Mouse (Mus musculus) macrophage (primary cell): Measurements from ENCODE around the gene Gdf9. TPM values are rescaled to one million over a fixed set of nuclear protein-coding genes. Genes with fewer than 3 reads are reported as not detected.
"Not testable (repeated sequence)": the region's sequence is repeated elsewhere in the genome, so short reads cannot be mapped to it uniquely, and the experiment has no call there.

Experiments used
- H3K27ac ChIP-seq: fragments of 350-480 bp; formaldehyde crosslinking; 2 replicates; pipeline ENCODE4 v1.9.0; 2021
- H3K36me3 ChIP-seq: fragments of 350-480 bp; formaldehyde crosslinking; 2 replicates; pipeline ENCODE4 v1.9.0; 2021; ENCODE audit errors: inconsistent target
- H3K4me3 ChIP-seq: fragments of 350-480 bp; formaldehyde crosslinking; 2 replicates; pipeline ENCODE4 v1.9.0; 2021; ENCODE audit errors: inconsistent target
- H3K79me2 ChIP-seq: fragments of 350-480 bp; formaldehyde crosslinking; 2 replicates; pipeline ENCODE4 v1.9.0; 2021; ENCODE audit errors: inconsistent target
- WGBS: methylation state at CpG from one replicate; pipeline ENCODE4 v1.1.7; 2026; ENCODE audit warnings: inconsistent platforms; ENCODE audit not compliant: missing documents; 5-methylcytosine and 5-hydroxymethylcytosine counted together
- polyA plus RNA-seq: library from polyadenylated mRNA; stranded (reverse); fragments of 250-400 nt; gene quantifications from 3 replicates; pipeline ENCODE4 v1.2.4, GENCODE M21; 2018; ENCODE audit warnings: inconsistent platforms
- total RNA-seq, 78 experiments: library from RNA; depleted of rRNA; stranded (reverse); fragments of 250-400 nt; gene quantifications; 1 replicate in 9 of 78; 2 replicates in 24 of 78; 3 replicates in 43 of 78; 4 replicates in 2 of 78; pipeline ENCODE4 v1.2.4; 2018; ENCODE audit warnings: inconsistent platforms in 56 of 78

Gene Gdf9
- 1 to 10 TPM in 16 of 26 experiments, under 1 TPM in 4, not detected in 6; 0.38 to 4.0 (median 1.7) TPM for total RNA-seq (2018; cell fraction: chromatin; rRNA removed)
- 1 to 10 TPM in 16 of 26 experiments, under 1 TPM in 10; 0.14 to 2.0 (median 1.2) TPM for total RNA-seq (2018; cell fraction: cytosol; rRNA removed)
- 1 to 10 TPM in 17 of 26 experiments, under 1 TPM in 7, not detected in 2; 0.35 to 5.9 (median 2.2) TPM for total RNA-seq (2018; cell fraction: nucleus; rRNA removed)
- polyA plus RNA-seq, result 1.1 to 2.2 TPM (median 1.7 TPM) in 3 replicates

DNA sequence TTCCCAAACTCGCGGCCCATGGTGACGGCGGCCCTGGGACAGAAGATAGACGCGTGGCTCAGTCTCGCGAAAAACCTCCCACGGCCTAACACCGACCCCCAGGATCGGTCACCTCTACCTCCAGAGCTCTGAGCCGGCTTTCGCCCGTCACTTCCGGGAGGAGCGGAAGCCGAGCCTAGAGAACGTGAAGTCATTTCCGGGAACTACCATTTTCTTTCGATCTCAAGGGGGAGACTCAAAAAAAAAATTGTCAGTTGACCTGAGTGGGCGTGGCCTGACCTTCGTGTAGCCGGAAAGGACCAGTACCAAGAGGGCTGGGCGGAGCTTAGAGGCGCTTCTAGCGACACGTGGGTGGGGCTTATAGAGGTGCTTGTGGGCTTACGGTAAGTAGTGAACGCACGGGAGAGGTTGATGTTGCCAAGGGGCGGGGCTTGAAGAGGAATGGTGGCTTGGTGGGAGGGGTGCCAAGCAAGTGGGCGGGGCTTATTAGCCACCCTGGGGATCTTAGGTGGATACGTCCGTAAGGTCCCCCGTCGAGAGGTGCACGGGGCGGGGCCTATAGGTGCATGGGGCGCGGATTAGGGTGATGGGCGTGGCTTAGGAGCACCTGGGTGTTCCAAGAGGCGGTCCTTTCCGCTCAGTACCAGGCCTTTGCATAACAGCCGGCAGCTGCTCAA lies at the start of gene Gdf9, which contains the start of gene Uqcrq:
Gdf9 (plus strand) TSS at position 354 of the 677 bp plus-strand sequence.
Uqcrq (minus strand) TSS at position 162 of the 677 bp plus-strand sequence.
- WGBS, result under 1% methylated on average over 43 of the region's 44 CpGs
- H3K27ac ChIP-seq, result peak within 1 kb of the TSS; percentile 67
- H3K79me2 ChIP-seq, result peaks cover 13% of the 10 kb centered on the region
- H3K4me3 ChIP-seq, result peak within 1 kb of the TSS; percentile 71
- peaks cover 13% of the 10 kb centered on the region for H3K36me3 ChIP-seq

DNA sequence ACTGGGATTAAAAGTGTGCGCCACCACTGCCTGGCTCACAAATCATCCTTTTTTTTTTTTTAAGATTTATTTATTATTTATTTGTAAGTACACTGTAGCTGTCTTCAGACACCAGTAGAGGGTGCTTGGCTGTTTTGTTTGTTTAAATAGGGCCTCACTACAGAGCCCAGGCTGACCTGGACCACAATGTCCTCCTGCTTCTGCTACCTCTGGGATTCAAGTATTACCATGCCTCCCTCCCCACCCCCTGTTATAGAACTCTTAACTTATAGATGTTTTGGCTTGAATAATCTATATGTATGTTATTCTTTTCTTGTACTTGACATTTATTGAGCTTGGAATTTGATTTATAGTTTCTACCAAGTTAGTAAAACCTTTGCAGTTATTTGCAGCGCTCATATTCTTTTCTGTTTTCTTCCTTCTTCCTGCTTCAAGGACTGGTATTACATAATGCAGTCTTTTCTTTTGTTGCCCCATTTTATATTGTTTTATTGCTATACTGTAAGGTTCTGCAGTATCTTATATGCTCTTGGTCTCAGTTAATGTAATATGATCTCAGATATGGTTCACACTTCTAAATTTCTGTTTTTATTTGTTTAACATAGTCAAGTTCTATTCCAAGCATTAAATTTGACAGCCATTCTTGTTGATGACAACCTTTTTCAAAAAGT lies 46.9 kb upstream of the Gdf9 start:
- Histone ChIP-seq H3K79me2 (peaks cover 82% of the 10 kb centered on the region), H3K4me3 (no peak overlapping the region), H3K27ac (no peak overlapping the region), H3K36me3 (peaks cover 50% of the 10 kb centered on the region)
- WGBS, result 100% methylated on average over 1 of the region's 2 CpGs

DNA sequence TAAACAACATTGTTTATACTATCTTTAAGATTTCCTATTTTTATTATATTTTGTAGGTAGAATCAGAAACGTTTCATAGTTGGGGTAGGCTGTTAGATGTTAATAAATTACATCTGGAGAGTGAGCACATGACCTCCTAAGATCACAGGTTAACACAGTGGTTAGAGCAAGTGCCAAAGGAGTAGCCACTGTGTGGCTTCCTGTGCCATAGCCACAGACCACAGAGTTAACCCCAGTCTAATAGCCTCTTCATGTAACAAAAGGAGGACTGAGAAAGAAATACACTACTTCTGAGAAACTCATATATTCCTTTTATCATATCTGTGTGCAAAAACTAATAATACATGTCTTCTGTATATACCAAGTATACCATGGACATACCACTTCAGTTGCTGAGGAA lies 37.0 kb upstream of the Gdf9 start:
- Histone ChIP-seq H3K36me3 (peaks cover 51% of the 10 kb centered on the region), H3K4me3 (no peak overlapping the region), H3K79me2 (no peaks in the 10 kb centered on the region; the same call in 1 of the 2 replicates), H3K27ac (no peak overlapping the region)
- 20% methylated on average over 1 of the region's 1 CpGs for WGBS

DNA sequence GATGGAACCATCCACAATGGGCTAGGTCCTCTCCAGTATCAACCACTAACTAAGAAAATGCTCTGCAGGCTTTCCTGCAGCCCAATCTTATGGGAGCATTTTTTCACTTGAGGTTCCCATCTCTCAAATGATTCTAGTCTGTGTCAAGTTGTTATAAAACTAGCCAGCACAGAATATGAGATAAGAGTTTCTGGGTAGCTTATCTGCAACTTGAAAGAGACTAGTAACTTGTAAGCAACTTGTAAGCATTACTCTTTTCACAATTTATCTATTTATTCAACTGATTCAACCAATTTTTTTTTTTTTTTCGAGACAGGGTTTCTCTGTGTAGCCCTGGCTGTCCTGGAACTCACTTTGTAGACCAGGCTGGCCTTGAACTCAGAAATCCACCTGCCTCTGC lies 27.2 kb upstream of the Gdf9 start:
- WGBS, result no CpG with 5 or more reads among the region's 1 CpGs
- H3K36me3 ChIP-seq, result peaks cover 88% of the 10 kb centered on the region

DNA sequence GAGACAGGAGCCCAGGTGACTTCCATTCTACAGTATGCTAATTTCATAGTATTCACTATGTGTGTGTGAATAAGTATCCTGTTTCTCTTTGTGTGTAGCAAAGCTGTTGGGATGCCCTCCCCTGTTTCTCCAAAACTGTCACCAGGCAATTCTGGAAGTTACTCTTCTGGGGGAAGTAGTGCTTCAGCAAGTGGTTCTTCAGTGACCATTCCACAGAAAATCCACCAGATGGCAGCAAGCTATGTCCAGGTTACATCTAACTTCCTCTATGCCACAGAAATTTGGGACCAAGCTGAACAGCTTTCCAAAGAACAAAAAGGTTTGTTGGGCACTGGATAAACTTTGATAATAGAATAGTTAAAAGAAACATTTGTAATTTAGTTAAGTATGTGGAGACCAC lies 19.1 kb upstream of the Gdf9 start:
- no peak overlapping the region for H3K4me3 ChIP-seq
- no peak overlapping the region for H3K27ac ChIP-seq
- H3K79me2 ChIP-seq, result no peaks in the 10 kb centered on the region
- peaks cover 81% of the 10 kb centered on the region for H3K36me3 ChIP-seq

More for the DNA sequence above, 27.2 kb upstream of the Gdf9 start:
- Histone ChIP-seq H3K79me2 (peaks cover 5% of the 10 kb centered on the region; the same call in 1 of the 2 replicates), H3K27ac (no peak overlapping the region), H3K4me3 (no peak overlapping the region)

DNA sequence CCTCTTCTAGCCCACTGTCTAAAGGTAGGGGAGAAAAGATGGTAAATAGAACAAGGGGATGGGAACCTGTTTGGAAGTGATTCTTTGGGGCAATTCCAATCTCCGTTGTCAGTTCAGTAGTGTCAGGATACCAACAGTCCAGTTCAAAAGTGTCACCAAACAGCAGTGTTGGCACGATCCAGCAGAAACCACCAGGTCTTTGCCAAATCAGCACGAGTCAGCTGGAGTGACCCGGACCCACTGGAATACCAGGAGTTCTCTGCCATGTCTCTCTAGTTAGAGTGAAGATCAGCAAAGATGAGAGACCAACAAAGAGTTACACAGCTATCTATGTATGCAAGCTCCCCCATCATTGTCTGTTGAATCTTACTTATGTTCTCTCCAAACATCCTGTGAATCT lies 17.0 kb upstream of the Gdf9 start:
- no peak overlapping the region for H3K27ac ChIP-seq
- WGBS, result 96% methylated on average over 4 of the region's 4 CpGs
- H3K79me2 ChIP-seq, result no peaks in the 10 kb centered on the region
- no peak overlapping the region for H3K4me3 ChIP-seq
- H3K36me3 ChIP-seq, result peaks cover 83% of the 10 kb centered on the region

DNA sequence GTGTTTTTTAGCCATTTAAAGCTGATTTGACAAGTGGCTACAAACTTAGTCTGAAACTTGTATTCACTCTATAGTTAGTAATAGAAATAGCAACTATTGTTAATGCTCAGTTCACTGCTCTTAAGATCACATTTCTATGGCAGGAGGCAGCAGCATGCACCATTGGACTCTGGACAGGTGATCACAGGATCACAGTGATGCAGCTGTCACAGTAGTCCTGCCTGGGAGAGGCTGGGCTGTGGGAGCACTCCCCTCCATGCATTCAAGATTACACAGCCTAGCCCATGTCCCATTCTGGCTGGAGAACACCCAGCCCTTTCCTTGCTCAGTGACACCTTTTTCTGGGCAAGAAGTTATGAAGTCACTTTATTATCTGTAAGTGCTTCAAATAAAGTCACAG lies 12.8 kb upstream of the Gdf9 start:
- no peak overlapping the region for H3K4me3 ChIP-seq
- H3K27ac ChIP-seq, result no peak overlapping the region
- H3K36me3 ChIP-seq, result peaks cover 68% of the 10 kb centered on the region
- no peaks in the 10 kb centered on the region for H3K79me2 ChIP-seq

DNA sequence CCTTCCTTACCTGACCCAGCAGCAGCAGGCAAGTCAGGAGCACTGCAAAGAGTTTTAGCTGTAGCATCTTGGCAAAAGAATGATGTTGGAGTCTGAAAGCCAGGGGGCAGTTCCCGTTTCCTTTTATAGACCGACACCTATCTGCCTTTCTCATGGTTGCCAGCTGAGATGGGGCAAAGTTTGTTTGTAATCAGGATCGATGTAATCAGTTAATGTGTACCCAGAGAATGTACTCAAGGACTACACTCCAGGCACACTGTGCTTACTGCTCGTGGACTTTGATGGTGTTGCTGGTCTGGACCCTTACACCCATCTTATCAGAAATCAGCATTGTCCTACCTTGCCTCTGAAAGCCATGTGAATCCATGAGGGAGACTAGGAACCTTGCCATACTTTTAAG lies 7.8 kb upstream of the Gdf9 start, which contains the start of gene Leap2:
Leap2 (minus strand) TSS at position 135 of the 400 bp plus-strand sequence.
- WGBS, result 85% methylated on average over 4 of the region's 4 CpGs

DNA sequence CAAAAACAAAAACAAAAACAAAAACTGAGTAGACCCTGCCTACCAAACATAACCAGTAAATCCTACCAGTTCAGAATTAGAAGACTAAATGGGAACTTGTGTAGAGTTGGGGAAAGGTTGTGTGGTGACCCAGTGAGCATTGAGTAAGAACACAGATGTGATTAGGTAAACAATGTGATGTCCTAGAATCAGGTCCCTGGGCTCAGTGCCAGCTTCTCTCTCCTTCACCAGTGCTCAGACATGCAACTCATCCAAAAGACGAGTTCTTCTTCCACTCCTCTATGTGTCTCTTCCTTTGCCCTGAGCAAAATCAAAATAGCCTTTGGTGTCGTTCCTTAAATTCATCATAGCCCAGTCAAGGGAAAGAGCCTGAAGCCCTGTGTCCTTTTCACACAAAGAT lies 6.0 kb upstream of the Gdf9 start:
- Histone ChIP-seq H3K79me2 (peaks cover 9% of the 10 kb centered on the region), H3K27ac (no peak overlapping the region), H3K36me3 (peaks cover 17% of the 10 kb centered on the region), H3K4me3 (no peak overlapping the region)
- WGBS, result 68% methylated on average over 2 of the region's 2 CpGs

More for the DNA sequence above, 7.8 kb upstream of the Gdf9 start, which contains the start of gene Leap2:
- H3K4me3 ChIP-seq, result no peak within 1 kb of the TSS
- H3K27ac ChIP-seq, result no peak within 1 kb of the TSS
- peaks cover 24% of the 10 kb centered on the region for H3K36me3 ChIP-seq
- H3K79me2 ChIP-seq, result no peaks in the 10 kb centered on the region

DNA sequence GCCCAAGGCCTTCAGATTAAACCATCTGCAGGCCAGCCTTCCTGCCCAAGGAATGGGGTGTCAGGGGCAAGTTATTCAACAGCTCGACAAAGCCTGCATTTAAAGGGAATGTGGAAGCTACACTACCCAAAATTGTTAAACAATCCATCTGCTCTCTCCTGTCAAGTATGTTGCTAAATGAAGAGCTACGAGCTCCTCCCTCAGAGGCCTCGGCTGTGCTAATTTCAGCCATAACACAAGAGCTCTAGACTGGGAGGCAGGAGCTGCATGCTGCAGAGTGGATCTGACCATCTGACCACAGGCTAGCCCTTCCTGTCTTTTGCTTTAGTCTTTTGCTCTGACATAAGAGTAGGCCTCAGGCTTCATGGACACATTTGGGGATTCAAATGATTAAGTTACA lies 5.6 kb upstream of the Gdf9 start:
- 76% methylated on average over 3 of the region's 3 CpGs for WGBS

DNA sequence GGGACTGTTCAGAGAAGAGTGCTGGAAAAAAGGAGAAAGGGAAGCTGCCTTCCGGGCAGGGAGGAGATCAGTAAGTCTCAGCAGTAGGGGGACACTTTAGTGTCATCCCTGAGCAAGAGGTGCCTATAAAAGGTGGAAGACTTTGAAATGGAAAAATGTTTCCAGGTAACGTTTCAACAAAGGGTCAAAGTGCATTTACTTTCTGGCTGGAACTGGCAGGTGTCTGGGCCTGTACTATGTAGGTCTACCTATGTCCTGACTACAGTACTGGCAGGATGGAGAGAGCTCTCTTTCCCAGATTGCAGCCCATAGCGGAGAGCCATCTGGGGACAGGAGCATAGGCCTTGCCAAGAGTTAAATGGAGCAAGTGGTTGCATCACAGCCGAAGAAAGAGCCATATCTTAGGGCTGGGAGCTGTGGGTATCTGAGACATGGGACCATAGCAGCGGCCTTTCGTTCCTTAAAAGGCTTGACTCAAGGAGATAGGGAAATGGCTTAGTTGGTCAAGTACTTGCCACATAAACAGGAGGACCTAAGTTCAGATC lies 5.0 kb upstream of the Gdf9 start:
- Histone ChIP-seq H3K79me2 (peaks cover 13% of the 10 kb centered on the region), H3K36me3 (peaks cover 13% of the 10 kb centered on the region), H3K4me3 (no peak overlapping the region), H3K27ac (no peak overlapping the region)
- WGBS, result 87% methylated on average over 6 of the region's 6 CpGs

More for the DNA sequence above, 5.6 kb upstream of the Gdf9 start:
- Histone ChIP-seq H3K36me3 (peaks cover 14% of the 10 kb centered on the region), H3K27ac (no peak overlapping the region), H3K4me3 (no peak overlapping the region), H3K79me2 (peaks cover 13% of the 10 kb centered on the region)

DNA sequence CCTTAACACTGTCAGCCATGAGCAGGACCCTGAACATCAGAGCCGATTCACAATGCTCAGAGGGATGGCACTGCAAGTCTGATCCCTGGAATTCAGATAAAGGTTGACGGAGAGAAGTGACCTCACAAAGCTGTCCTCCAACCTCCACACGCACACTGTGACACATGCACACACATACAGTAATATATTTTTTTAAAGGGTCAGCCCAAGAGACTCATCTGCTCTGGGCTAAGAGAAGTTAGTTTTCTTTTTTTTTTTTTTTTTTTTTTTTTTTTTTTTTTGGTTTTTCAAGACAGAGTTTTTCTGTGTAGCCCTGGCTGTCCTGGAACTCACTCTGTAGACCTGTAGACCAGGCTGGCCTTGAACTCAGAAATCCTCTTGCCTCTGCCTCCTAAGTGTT lies 3.9 kb upstream of the Gdf9 start:
- Histone ChIP-seq H3K36me3 (peaks cover 13% of the 10 kb centered on the region), H3K79me2 (peaks cover 13% of the 10 kb centered on the region)
- H3K4me3 ChIP-seq, H3K27ac ChIP-seq: not testable (repeated sequence)
- WGBS, result 94% methylated on average over 3 of the region's 3 CpGs

DNA sequence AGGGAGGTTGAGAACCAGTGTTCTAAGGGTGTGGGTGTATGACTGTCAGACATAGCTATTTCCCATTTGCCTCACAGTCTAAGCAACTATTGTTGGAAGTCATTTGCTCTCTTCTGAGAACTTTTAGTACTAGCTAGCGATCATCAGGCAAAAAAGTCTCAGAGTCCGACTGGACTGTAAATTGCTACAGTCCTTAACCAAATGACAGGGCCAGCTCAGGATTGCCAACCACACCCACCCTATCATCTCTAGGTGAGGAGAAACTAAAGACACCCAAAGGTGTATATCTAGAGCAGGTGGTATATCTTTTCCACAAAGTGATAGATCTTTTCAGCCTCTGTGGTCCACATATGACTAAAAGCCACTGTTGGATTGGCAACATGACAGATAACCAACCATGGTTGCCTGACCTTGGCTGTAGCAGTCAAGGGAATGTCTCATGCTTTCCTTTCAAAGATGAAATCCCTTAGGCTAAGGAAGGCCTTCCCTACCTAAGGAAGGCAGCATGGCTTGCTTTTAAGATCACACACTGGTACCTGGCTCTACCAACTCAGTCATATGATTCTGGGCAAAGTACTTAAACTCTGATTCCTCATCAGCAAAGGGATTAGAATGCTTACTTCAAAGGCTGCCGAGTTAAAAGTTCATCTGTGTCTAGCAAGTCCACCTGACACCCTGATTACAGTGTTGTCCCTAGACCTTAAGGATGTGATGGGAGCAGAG lies 2.7 kb upstream of the Gdf9 start:
- H3K79me2 ChIP-seq, result peaks cover 13% of the 10 kb centered on the region
- WGBS, result 100% methylated on average over 3 of the region's 3 CpGs
- no peak overlapping the region for H3K4me3 ChIP-seq
- no peak overlapping the region for H3K27ac ChIP-seq
- peaks cover 13% of the 10 kb centered on the region for H3K36me3 ChIP-seq

DNA sequence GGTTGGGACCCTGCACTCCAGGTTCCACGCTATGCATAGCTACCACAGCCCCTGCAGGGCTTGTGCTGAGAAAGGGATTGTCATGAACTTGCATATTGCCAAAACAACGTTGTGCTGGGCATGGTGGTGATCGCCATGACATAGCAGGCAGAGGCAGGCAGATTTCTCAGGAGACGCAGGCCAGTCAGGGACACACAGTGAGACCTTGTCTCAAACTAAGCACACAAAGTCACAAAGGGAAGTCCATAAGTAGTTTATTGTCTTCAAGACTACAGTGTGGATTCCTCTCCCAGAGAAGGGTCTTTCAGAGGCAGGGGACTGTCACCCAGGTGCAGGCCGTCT lies 2.1 kb upstream of the Gdf9 start:
- WGBS, result 97% methylated on average over 5 of the region's 5 CpGs
- Histone ChIP-seq H3K27ac (no peak overlapping the region), H3K36me3 (peaks cover 13% of the 10 kb centered on the region), H3K4me3 (no peak overlapping the region), H3K79me2 (peaks cover 13% of the 10 kb centered on the region)
